Mouse (Mus musculus) lung, adult 2 months (tissue): ENCODE results near the gene Nuak1.

Source experiments
- CTCF ChIP-seq: fragments of 200-500 bp; IDR thresholded peaks from 2 replicates; pipeline ENCODE4 v1.5.1; 2011; ENCODE audit warnings: mild to moderate bottlenecking, low read length, control low read depth; ENCODE audit not compliant: insufficient read depth
- POLR2A ChIP-seq: fragments of 200-500 bp; IDR thresholded peaks from 2 replicates; pipeline ENCODE4 v1.6.1; 2011; ENCODE audit warnings: low read depth, mild to moderate bottlenecking, control low read depth, low read length, borderline replicate concordance; ENCODE audit errors: extremely low read depth

GRCm38 (mm10) chr10:84439228-84439596 is 1.2 kb downstream of the Nuak1 start:
- TF ChIP-seq POLR2A (no peak), CTCF (no peak)
